Mouse (Mus musculus) spleen, adult 10 weeks (tissue): ENCODE results near the gene Sh2d1b2. TPM values are rescaled to one million over a fixed set of nuclear protein-coding genes. Genes with fewer than 3 reads are reported as not detected.

Experiments used
- polyA plus RNA-seq: library from polyadenylated mRNA; stranded (reverse); fragments of 350-450 nt; fragmentation: Illumina TruSeq; extraction: RNeasy Lipid Tissue Mini Kit (QIAGEN cat#74804); gene quantifications from one replicate; pipeline ENCODE4 v1.2.3, GENCODE M21; 2015; ENCODE audit warnings: low replicate concordance; ENCODE audit not compliant: insufficient read depth

The Sh2d1b2 gene
- polyA plus RNA-seq: 0.08 TPM

GRCm38 (mm10) chr1:170232688-170233087 is at the start of gene Sh2d1b2:
TSS of gene Sh2d1b2 (plus strand) at chr1:170232749.

GRCm38 (mm10) chr1:170214757-170215522 is 17.6 kb upstream of the Sh2d1b2 start, which contains the start of gene Uhmk1:
TSS of gene Uhmk1 (minus strand) at chr1:170215397.

GRCm38 (mm10) chr1:170277016-170277415 is 44.5 kb downstream of the Sh2d1b2 start, which contains the start of gene Sh2d1b1:
TSS of gene Sh2d1b1 (plus strand) at chr1:170277320.

Other genes starting within 250 kb of the Sh2d1b2 start
- gene Ddr2, start 122.0 kb upstream of the Sh2d1b2 start, polyA plus RNA-seq: 10.9 TPM
- gene Uap1, start 57.8 kb upstream of the Sh2d1b2 start, polyA plus RNA-seq: 47.0 TPM
- 86.1 TPM for gene Uhmk1, start 17.4 kb upstream of the Sh2d1b2 start, polyA plus RNA-seq
- 13.2 TPM for gene Sh2d1b1, start 44.6 kb downstream of the Sh2d1b2 start, polyA plus RNA-seq
- 4.9 TPM for gene Gm7694, start 73.6 kb downstream of the Sh2d1b2 start, polyA plus RNA-seq
- gene Spata46, start 76.1 kb downstream of the Sh2d1b2 start, polyA plus RNA-seq: not detected